Mouse (Mus musculus) adrenal gland, postnatal 25 days (tissue): ENCODE measurements around the gene Tbc1d12. TPM values are rescaled to one million over a fixed set of nuclear protein-coding genes. Genes with fewer than 3 reads are reported as not detected.
"Not testable (repeated sequence)": the region's sequence is repeated elsewhere in the genome, so short reads cannot be mapped to it uniquely, and the experiment has no call there.

Experiments used
- DNase-seq: peaks from one replicate; pipeline ENCODE4 v3.0.0; 2021; ENCODE audit warnings: mixed read lengths
- long read RNA-seq: library from polyadenylated mRNA; stranded (forward); transcript quantifications from one replicate; pipeline ENCODE4 v2.0.0, GENCODE M21; 2021
- total RNA-seq: library from RNA; stranded (reverse); gene quantifications from 2 replicates; pipeline ENCODE4 v1.2.3, GENCODE M21; 2021

Gene Tbc1d12
- 9.3 and 9.9 TPM in 2 replicates for total RNA-seq
- long read RNA-seq, full-length matches to known transcripts: 14 of 20 reads
- long read RNA-seq, partial matches to known transcripts: 4 of 20 reads
- long read RNA-seq, other reads (novel, unspliced or antisense): 2 of 20 reads

- DNase-seq: peak; percentile 95
Measured at GRCm38 (mm10) chr19:38836438-38837170, at the start of gene Tbc1d12. Gene Tbc1d12 (plus strand): TSS chr19:38836579.

GRCm38 (mm10) chr19:38787756-38788155 is 48.6 kb upstream of the Tbc1d12 start:
- no peak for DNase-seq

GRCm38 (mm10) chr19:38793563-38794045 is 42.8 kb upstream of the Tbc1d12 start:
- DNase-seq: no peak

GRCm38 (mm10) chr19:38796546-38796945 is 39.8 kb upstream of the Tbc1d12 start:
- DNase-seq: no peak

- DNase-seq: no peak
Measured at GRCm38 (mm10) chr19:38798291-38798690, 38.1 kb upstream of the Tbc1d12 start.

- no peak for DNase-seq
Measured at GRCm38 (mm10) chr19:38798801-38799200, 37.6 kb upstream of the Tbc1d12 start.

GRCm38 (mm10) chr19:38818191-38818590 is 18.2 kb upstream of the Tbc1d12 start:
- no peak for DNase-seq

GRCm38 (mm10) chr19:38818766-38819426 is 17.5 kb upstream of the Tbc1d12 start, which contains the start of gene Noc3l:
Gene Noc3l (minus strand): TSS chr19:38819237.
- peak; percentile 95 for DNase-seq

- DNase-seq: no peak
Measured at GRCm38 (mm10) chr19:38819427-38819802, 17.0 kb upstream of the Tbc1d12 start.

- DNase-seq: no peak
Measured at GRCm38 (mm10) chr19:38820186-38820804, 16.1 kb upstream of the Tbc1d12 start.

GRCm38 (mm10) chr19:38833224-38833623 is 3.2 kb upstream of the Tbc1d12 start:
- DNase-seq: no peak

GRCm38 (mm10) chr19:38836084-38836437 is 318 bp upstream of the Tbc1d12 start:
- DNase-seq: no peak

GRCm38 (mm10) chr19:38837171-38837641 is 827 bp downstream of the Tbc1d12 start:
- DNase-seq: peak; percentile 61

GRCm38 (mm10) chr19:38844817-38845216 is 8.4 kb downstream of the Tbc1d12 start:
- DNase-seq: no peak

GRCm38 (mm10) chr19:38846373-38846772 is 10.0 kb downstream of the Tbc1d12 start:
- DNase-seq: no peak

GRCm38 (mm10) chr19:38858224-38858623 is 21.8 kb downstream of the Tbc1d12 start:
- no peak for DNase-seq

- no peak for DNase-seq
Measured at GRCm38 (mm10) chr19:38862523-38862922, 26.1 kb downstream of the Tbc1d12 start.

GRCm38 (mm10) chr19:38874825-38875224 is 38.4 kb downstream of the Tbc1d12 start:
- not testable (repeated sequence) for DNase-seq

- no peak for DNase-seq
Measured at GRCm38 (mm10) chr19:38880300-38880699, 43.9 kb downstream of the Tbc1d12 start.

- DNase-seq: peak; percentile 3
Measured at GRCm38 (mm10) chr19:38901146-38902135, 65.1 kb downstream of the Tbc1d12 start.

GRCm38 (mm10) chr19:38902501-38902900 is 66.1 kb downstream of the Tbc1d12 start:
- no peak for DNase-seq
